Mouse (Mus musculus): ENCODE results near the gene Olfr543. TPM values are rescaled to one million over a fixed set of nuclear protein-coding genes. Genes with fewer than 3 reads are reported as not detected.
"Not testable (repeated sequence)": the region's sequence is repeated elsewhere in the genome, so short reads cannot be mapped to it uniquely, and the experiment has no call there.

The Olfr543 gene
- polyA plus RNA-seq, 1 experiment from 2014 or later: 0.41 TPM

DNA sequence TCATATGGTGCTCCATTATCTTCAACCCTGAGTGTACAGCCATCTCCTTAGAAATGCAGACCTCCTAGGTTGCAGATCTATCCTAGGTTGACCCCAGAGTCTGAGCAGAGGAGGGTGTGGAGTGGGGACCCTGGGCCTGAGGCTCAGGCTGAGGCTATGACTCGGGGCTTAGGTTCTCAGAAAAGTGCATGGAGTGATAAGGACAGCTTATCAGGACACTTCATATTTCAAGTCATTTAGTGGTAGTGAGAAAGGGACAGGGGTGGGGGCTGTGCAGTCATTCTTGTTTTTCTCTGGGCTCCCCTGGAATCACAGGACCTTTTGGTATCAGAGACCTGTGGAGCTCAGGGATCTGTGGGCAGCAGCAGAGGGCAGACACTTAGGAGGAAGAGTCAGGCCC lies 4.6 kb upstream of the Olfr543 start:
- no peaks in the 10 kb centered on the region for H3K27me3 ChIP-seq (ENCODE audit: control insufficient read depth, insufficient read depth, low read length)
- H3K27ac ChIP-seq (replicated peaks in 1 of 2; ENCODE audit: control insufficient read depth in 1 of 2, insufficient read depth in 1 of 2, low read depth in 2 of 2, low read length in 2 of 2): no peak overlapping the region
- H3K9ac ChIP-seq (ENCODE audit: low read length): no peak overlapping the region
- ATAC-seq (ENCODE audit: insufficient number of reproducible peaks, insufficient read depth, low FRiP score, low read depth): no peak
- no peak overlapping the region for H3K4me3 ChIP-seq (ENCODE audit: control insufficient read depth in 1 of 2, insufficient read depth in 1 of 2, low read depth in 1 of 2, low read length in 2 of 2)
- no peak overlapping the region for H3K4me2 ChIP-seq (ENCODE audit: low read length)
- no peaks in the 10 kb centered on the region for H3K36me3 ChIP-seq (ENCODE audit: control insufficient read depth, insufficient read depth, low read length)
- WGBS: 14% methylated on average over 1 of the region's 1 CpGs
- no peaks in the 10 kb centered on the region for H3K9me3 ChIP-seq (ENCODE audit: control insufficient read depth, low read length)
- H3K4me1 ChIP-seq (ENCODE audit: control insufficient read depth in 2 of 2, insufficient read depth in 2 of 2, low read length in 2 of 2): peaks cover 3 to 6% of the 10 kb centered on the region in 2 experiments; a peak in 2 of 4 replicates

DNA sequence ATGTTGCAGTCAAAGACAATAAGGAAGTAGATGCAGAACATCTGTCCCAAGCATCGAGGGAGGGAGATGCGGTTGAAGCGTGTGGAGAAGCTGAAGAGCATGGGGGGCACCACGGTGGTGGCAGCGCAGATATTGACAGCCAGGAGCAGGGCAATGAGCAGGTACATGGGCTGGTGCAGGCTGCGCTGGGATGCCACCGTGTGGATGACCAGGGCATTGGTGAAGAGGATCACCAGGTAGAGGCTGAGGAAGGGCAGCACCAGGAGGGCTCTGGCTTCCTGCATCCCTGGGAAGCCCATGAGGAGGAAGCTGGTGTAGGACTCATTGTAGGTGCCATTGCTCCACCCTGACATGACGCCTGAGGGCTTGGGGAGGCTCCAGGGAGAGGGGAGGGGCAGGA lies 3.3 kb upstream of the Olfr543 start:
- not testable (repeated sequence) for H3K4me2 ChIP-seq (ENCODE audit: low read length); H3K4me1 ChIP-seq (ENCODE audit: control insufficient read depth in 2 of 2, insufficient read depth in 2 of 2, low read length in 2 of 2); H3K9me3 ChIP-seq (ENCODE audit: control insufficient read depth, low read length); H3K4me3 ChIP-seq (ENCODE audit: control insufficient read depth in 1 of 2, insufficient read depth in 1 of 2, low read depth in 1 of 2, low read length in 2 of 2); H3K27ac ChIP-seq (replicated peaks in 1 of 2; ENCODE audit: control insufficient read depth in 1 of 2, insufficient read depth in 1 of 2, low read depth in 2 of 2, low read length in 2 of 2); H3K9ac ChIP-seq (ENCODE audit: low read length); ATAC-seq (ENCODE audit: insufficient number of reproducible peaks, insufficient read depth, low FRiP score, low read depth); H3K27me3 ChIP-seq (ENCODE audit: control insufficient read depth, insufficient read depth, low read length); H3K36me3 ChIP-seq (ENCODE audit: control insufficient read depth, insufficient read depth, low read length)
- WGBS: 66% methylated on average over 7 of the region's 8 CpGs

DNA sequence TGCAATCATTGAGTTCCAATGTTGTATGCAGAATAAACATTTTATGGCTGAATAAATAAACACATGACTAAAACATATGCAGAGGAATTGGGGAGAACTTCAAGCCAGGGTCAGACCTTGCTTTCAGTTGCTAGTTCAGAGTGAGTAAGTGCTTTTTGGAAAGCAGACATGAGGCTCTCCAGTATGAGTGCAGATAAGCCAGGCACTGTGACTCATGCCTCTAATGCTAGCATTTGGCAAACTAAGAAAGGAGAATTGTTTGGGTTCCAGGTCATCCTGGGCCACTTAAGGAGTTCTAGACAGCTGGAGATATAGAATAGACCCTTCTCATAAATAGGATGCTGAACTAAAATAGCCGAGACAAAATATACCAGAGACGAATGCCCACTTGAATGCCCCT lies 2.2 kb upstream of the Olfr543 start:
- Histone ChIP-seq H3K9me3 (ENCODE audit: control insufficient read depth, low read length) (no peaks in the 10 kb centered on the region), H3K27me3 (ENCODE audit: control insufficient read depth, insufficient read depth, low read length) (no peaks in the 10 kb centered on the region), H3K36me3 (ENCODE audit: control insufficient read depth, insufficient read depth, low read length) (no peaks in the 10 kb centered on the region), H3K4me3 (ENCODE audit: control insufficient read depth in 1 of 2, insufficient read depth in 1 of 2, low read depth in 1 of 2, low read length in 2 of 2) (no peak overlapping the region), H3K4me1 (ENCODE audit: control insufficient read depth in 2 of 2, insufficient read depth in 2 of 2, low read length in 2 of 2) (peaks cover 12% of the 10 kb centered on the region in 2 experiments), H3K4me2 (ENCODE audit: low read length) (no peak overlapping the region), H3K9ac (ENCODE audit: low read length) (no peak overlapping the region), H3K27ac (replicated peaks in 1 of 2; ENCODE audit: control insufficient read depth in 1 of 2, insufficient read depth in 1 of 2, low read depth in 2 of 2, low read length in 2 of 2) (no peak overlapping the region)
- 29% methylated on average over 2 of the region's 2 CpGs for WGBS
- ATAC-seq (ENCODE audit: insufficient number of reproducible peaks, insufficient read depth, low FRiP score, low read depth): no peak

DNA sequence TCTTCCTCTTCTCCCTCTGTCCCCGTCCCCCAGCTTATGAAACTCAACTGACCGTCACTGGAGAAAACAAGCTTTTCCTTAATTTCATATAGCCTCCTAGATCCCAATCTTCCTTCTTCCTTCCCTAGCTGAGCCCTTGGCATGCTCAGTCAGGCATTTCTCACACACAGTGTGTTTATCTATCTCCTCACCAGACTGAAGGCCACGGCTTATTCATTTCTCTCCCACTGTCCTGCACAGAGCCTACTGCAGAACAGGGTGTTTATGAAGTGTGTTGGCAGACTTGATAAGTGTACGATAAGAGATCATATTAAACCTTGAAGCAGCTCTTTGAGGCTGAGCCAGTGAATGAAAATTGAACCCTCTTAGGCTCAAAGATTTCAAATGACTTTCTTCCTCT lies 658 bp downstream of the Olfr543 start:
- ATAC-seq (ENCODE audit: insufficient number of reproducible peaks, insufficient read depth, low FRiP score, low read depth): no peak

DNA sequence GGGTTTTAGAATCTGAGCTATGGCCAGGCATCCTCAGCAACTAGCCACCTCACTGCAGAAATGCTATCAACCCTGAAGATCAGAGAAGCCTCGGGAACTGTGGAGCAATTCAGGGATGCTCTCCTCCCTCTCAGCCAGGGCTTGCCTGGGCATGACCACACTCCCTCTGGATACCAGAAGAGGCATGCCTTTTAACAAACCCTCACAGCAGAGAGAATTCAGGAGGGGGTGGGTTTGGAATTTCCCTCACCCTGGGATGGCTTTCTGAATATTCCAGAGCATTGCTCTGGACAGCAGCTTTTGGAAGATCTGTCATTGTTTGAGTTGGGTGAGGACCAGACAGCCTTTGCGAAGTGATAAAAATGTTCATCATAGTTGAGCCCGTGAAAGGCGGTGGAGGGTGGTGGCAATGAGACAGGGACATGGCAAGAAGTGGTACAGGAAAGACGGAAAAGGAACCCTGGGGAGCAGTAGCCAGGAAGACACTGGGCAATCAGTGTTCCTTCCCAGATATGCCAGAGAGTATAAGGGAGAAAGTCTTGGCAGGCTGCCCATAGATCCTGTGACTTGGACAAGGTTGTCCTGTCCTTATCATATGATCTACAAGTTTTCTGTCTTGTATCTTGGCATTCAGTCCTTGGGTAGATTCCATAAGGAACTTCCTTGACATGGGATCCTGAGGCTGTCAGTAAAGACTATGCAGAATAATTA lies 2.0 kb downstream of the Olfr543 start:
- no peak for ATAC-seq (ENCODE audit: insufficient number of reproducible peaks, insufficient read depth, low FRiP score, low read depth)
- Histone ChIP-seq H3K9me3 (ENCODE audit: control insufficient read depth, low read length) (no peaks in the 10 kb centered on the region), H3K9ac (ENCODE audit: low read length) (no peak overlapping the region), H3K27me3 (ENCODE audit: control insufficient read depth, insufficient read depth, low read length) (no peaks in the 10 kb centered on the region), H3K4me1 (ENCODE audit: control insufficient read depth in 2 of 2, insufficient read depth in 2 of 2, low read length in 2 of 2) (peaks cover 10 to 12% of the 10 kb centered on the region in 2 experiments), H3K4me2 (ENCODE audit: low read length) (no peak overlapping the region), H3K27ac (replicated peaks in 1 of 2; ENCODE audit: control insufficient read depth in 1 of 2, insufficient read depth in 1 of 2, low read depth in 2 of 2, low read length in 2 of 2) (no peak overlapping the region), H3K4me3 (ENCODE audit: control insufficient read depth in 1 of 2, insufficient read depth in 1 of 2, low read depth in 1 of 2, low read length in 2 of 2) (no peak overlapping the region), H3K36me3 (ENCODE audit: control insufficient read depth, insufficient read depth, low read length) (no peaks in the 10 kb centered on the region)
- 47% methylated on average over 5 of the region's 5 CpGs for WGBS

More for the DNA sequence above, 658 bp downstream of the Olfr543 start:
- no peaks in the 10 kb centered on the region for H3K36me3 ChIP-seq (ENCODE audit: control insufficient read depth, insufficient read depth, low read length)
- H3K4me3 ChIP-seq (ENCODE audit: control insufficient read depth in 1 of 2, insufficient read depth in 1 of 2, low read depth in 1 of 2, low read length in 2 of 2): no peak overlapping the region
- H3K9me3 ChIP-seq (ENCODE audit: control insufficient read depth, low read length): no peaks in the 10 kb centered on the region
- no peak overlapping the region for H3K27ac ChIP-seq (replicated peaks in 1 of 2; ENCODE audit: control insufficient read depth in 1 of 2, insufficient read depth in 1 of 2, low read depth in 2 of 2, low read length in 2 of 2)
- no peak overlapping the region for H3K9ac ChIP-seq (ENCODE audit: low read length)
- no peaks in the 10 kb centered on the region for H3K27me3 ChIP-seq (ENCODE audit: control insufficient read depth, insufficient read depth, low read length)
- no peak overlapping the region for H3K4me2 ChIP-seq (ENCODE audit: low read length)
- H3K4me1 ChIP-seq (ENCODE audit: control insufficient read depth in 2 of 2, insufficient read depth in 2 of 2, low read length in 2 of 2): peaks cover 10 to 12% of the 10 kb centered on the region in 2 experiments
- WGBS: 57% methylated on average over 4 of the region's 4 CpGs

DNA sequence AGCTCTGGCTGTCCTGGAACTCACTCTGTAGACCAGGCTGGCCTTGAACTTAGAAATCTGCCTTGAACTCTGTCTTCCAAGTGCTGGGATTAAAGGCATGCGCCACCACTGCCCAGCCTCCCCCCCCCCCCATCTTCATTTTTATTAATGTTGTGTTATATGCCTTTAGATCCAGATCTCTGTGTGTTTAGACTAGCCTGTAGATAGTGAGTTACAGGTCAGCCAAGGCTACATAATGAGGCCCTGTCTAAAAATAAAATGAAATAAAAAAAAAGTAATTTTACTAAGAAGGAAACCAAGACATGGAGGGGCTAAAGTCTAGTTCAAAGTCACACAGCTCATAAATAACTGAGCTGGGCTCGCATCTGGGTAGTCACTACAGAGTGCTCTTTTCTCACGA lies 2.6 kb downstream of the Olfr543 start:
- no peak for ATAC-seq (ENCODE audit: insufficient number of reproducible peaks, insufficient read depth, low FRiP score, low read depth)
- WGBS: 74% methylated on average over 3 of the region's 3 CpGs
- Histone ChIP-seq H3K4me2 (ENCODE audit: low read length) (no peak overlapping the region), H3K9ac (ENCODE audit: low read length) (no peak overlapping the region), H3K27me3 (ENCODE audit: control insufficient read depth, insufficient read depth, low read length) (no peaks in the 10 kb centered on the region), H3K4me1 (ENCODE audit: control insufficient read depth in 2 of 2, insufficient read depth in 2 of 2, low read length in 2 of 2) (peaks cover 5 to 12% of the 10 kb centered on the region in 2 experiments), H3K9me3 (ENCODE audit: control insufficient read depth, low read length) (no peaks in the 10 kb centered on the region), H3K27ac (replicated peaks in 1 of 2; ENCODE audit: control insufficient read depth in 1 of 2, insufficient read depth in 1 of 2, low read depth in 2 of 2, low read length in 2 of 2) (no peak overlapping the region), H3K4me3 (ENCODE audit: control insufficient read depth in 1 of 2, insufficient read depth in 1 of 2, low read depth in 1 of 2, low read length in 2 of 2) (no peak overlapping the region), H3K36me3 (ENCODE audit: control insufficient read depth, insufficient read depth, low read length) (no peaks in the 10 kb centered on the region)

DNA sequence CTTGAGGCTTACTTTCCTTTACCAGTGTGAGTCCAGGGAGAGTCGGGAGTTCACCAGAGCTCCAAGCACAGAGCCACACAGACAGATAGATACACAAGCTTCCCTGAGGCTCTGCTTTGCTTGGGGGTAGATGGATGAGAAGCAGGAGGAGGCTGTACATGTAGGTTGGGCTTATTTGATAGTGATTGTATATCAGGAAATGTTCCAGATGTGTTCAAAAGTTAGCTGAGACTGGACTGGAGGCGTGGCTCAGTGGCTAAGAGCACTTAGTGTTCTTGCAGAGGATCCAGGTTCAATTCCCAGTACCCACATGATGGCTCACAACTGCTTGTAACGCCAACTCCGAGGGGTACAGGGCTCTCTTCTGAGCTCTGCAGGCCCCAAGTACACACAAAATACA lies 3.1 kb downstream of the Olfr543 start:
- no peaks in the 10 kb centered on the region for H3K36me3 ChIP-seq (ENCODE audit: control insufficient read depth, insufficient read depth, low read length)
- H3K4me3 ChIP-seq (ENCODE audit: control insufficient read depth in 1 of 2, insufficient read depth in 1 of 2, low read depth in 1 of 2, low read length in 2 of 2): no peak overlapping the region
- no peaks in the 10 kb centered on the region for H3K27me3 ChIP-seq (ENCODE audit: control insufficient read depth, insufficient read depth, low read length)
- no peak for ATAC-seq (ENCODE audit: insufficient number of reproducible peaks, insufficient read depth, low FRiP score, low read depth)
- H3K4me2 ChIP-seq (ENCODE audit: low read length): no peak overlapping the region
- H3K9ac ChIP-seq (ENCODE audit: low read length): no peak overlapping the region
- no peak overlapping the region for H3K27ac ChIP-seq (replicated peaks in 1 of 2; ENCODE audit: control insufficient read depth in 1 of 2, insufficient read depth in 1 of 2, low read depth in 2 of 2, low read length in 2 of 2)
- no peaks in the 10 kb centered on the region for H3K9me3 ChIP-seq (ENCODE audit: control insufficient read depth, low read length)
- H3K4me1 ChIP-seq (ENCODE audit: control insufficient read depth in 2 of 2, insufficient read depth in 2 of 2, low read length in 2 of 2): peaks cover 5 to 9% of the 10 kb centered on the region in 2 experiments
- 78% methylated on average over 4 of the region's 4 CpGs for WGBS

DNA sequence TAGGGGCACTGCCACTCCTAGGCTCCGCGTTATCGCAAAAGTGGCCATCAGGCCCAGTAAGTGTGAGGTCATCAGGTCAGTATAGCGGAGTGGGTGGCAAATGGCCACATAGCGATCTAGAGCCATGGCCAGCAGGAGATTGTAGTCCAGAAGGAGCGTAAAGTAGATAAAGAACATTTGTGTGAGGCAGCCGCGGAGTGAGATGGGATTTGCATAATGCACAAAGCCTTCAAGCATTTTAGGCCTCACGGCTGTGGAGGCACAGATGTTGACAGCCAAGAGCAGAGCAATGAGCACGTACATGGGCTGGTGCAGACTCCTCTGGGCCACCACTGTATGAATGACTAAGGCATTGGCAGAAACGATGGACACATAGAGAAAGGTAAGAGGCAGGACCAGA lies 4.1 kb downstream of the Olfr543 start:
- no peak for ATAC-seq (ENCODE audit: insufficient number of reproducible peaks, insufficient read depth, low FRiP score, low read depth)
- no peak overlapping the region for H3K4me3 ChIP-seq (ENCODE audit: control insufficient read depth in 1 of 2, insufficient read depth in 1 of 2, low read depth in 1 of 2, low read length in 2 of 2)
- no peak overlapping the region for H3K4me2 ChIP-seq (ENCODE audit: low read length)
- H3K9me3 ChIP-seq (ENCODE audit: control insufficient read depth, low read length): no peaks in the 10 kb centered on the region
- H3K36me3 ChIP-seq (ENCODE audit: control insufficient read depth, insufficient read depth, low read length): no peaks in the 10 kb centered on the region
- H3K27ac ChIP-seq (replicated peaks in 1 of 2; ENCODE audit: control insufficient read depth in 1 of 2, insufficient read depth in 1 of 2, low read depth in 2 of 2, low read length in 2 of 2): no peak overlapping the region
- no peaks in the 10 kb centered on the region for H3K27me3 ChIP-seq (ENCODE audit: control insufficient read depth, insufficient read depth, low read length)
- H3K9ac ChIP-seq (ENCODE audit: low read length): no peak overlapping the region
- peaks cover 5 to 9% of the 10 kb centered on the region in 2 experiments for H3K4me1 ChIP-seq (ENCODE audit: control insufficient read depth in 2 of 2, insufficient read depth in 2 of 2, low read length in 2 of 2)
- 73% methylated on average over 11 of the region's 11 CpGs for WGBS
